Mouse (Mus musculus) cerebellum, adult 11 months (tissue): Measurements from ENCODE around the gene Tmpo.
"Not testable (repeated sequence)": the region's sequence is repeated elsewhere in the genome, so short reads cannot be mapped to it uniquely, and the experiment has no call there.

Source experiments
- DNase-seq: peaks from one replicate; pipeline ENCODE4 v3.0.0; 2022

The Tmpo gene

DNA sequence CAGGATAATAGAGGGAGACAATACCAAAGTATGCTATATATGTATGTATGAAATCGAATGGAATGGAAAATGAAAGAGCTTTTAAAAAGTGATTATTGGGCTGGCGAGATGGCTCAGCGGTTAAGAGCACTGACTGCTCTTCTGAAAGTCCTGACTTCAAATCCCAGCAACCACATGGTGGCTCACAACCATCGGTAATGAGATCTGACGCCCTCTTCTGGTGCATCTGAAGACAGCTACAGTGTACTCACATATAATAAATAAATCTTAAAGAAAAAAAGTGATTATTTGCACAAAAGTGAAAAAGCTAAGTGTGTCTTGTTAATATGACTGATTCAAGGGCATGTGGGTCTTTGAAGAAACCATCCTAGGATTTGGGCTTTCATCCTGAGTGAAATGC is 3.8 kb upstream of the Tmpo start:
- not testable (repeated sequence) for DNase-seq

DNA sequence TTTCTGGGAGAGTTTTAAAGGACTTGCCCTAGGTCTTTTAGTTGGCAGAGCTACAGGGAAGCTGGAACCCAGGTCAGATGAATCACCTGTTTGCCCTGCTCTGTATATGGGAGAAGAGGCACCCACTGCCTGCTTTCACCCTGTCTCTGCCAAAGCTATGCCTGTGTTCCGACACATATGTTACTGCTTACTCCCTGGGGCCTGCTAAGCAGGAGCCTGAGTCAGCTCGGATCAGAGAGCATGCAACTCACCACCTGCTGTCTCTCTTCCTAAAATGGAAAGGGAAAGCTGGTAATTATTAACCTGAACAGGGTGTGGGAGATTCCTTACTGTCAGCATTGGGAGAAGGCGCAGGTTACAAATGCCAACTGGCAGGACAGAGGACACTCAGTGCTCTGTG is 2.2 kb upstream of the Tmpo start:
- DNase-seq = peak; percentile 46

GRCm38 (mm10) chr10:91182291-91182990 is 1.3 kb upstream of the Tmpo start:
- no peak for DNase-seq

- DNase-seq = peak; percentile 100
Measured at GRCm38 (mm10) chr10:91181461-91182288, 560 bp upstream of the Tmpo start.

- no peak for DNase-seq
Measured at GRCm38 (mm10) chr10:91180301-91180700, 814 bp downstream of the Tmpo start.

DNA sequence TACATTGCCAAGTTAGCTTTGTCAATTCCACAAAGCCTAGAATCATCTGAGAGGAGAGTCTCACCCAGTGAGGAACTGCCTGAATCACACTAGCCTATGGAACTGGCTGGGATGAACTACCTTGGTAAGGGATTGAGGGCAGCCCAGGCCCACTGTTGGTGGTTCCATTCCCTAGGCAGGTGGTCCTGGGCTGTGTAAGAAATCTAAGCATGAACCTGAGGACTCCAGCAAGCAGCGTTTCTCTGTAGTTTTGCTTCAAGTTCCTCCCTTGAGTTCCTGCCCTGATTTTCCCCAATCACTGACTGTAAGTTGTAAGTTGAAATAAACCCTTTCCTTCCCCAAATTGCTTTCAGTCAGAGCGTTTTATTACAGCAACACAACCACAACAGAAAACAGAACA is 1.3 kb downstream of the Tmpo start:
- DNase-seq = no peak

- DNase-seq = no peak
Measured at GRCm38 (mm10) chr10:91177201-91177600, 3.9 kb downstream of the Tmpo start.

DNA sequence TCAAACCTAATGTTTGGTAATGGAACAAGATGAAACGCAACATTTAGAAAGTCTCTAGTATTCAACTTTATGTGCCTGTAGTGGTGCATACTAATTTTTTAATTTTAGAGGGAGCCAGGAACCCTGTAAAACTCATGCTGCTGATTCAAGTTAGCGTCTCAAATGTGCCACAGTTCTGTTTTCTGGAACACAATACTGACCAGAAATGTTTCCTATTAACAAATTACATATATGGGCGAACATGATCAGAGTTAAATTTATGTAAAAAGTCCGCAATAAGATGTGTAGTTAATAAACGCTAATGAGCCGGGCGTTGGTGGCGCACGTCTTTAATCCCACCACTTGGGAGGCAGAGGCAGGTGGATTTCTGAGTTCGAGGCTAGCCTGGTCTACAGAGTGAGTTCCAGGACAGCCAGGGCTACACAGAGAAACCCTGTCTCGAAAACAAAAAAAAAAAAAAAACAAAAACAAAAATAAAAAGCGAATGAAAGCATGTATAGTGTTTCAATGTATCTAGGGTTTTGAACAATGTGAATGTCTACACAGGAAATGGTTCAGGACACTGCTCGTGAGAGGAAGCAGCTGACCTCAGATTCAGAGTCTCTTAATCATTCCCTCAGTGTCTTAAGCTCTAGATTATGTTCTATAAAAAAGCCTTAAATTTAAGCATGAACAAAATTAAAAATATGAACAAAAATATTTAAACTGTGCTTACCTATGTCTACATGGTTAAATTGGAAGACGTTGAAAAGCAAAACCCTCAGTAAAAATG is 8.6 kb downstream of the Tmpo start:
- DNase-seq = no peak

GRCm38 (mm10) chr10:91171455-91172328 is 9.4 kb downstream of the Tmpo start:
- DNase-seq = peak; percentile 95

GRCm38 (mm10) chr10:91171041-91171440 is 10.1 kb downstream of the Tmpo start:
- DNase-seq = no peak

GRCm38 (mm10) chr10:91170143-91170941 is 10.8 kb downstream of the Tmpo start:
- DNase-seq = peak; percentile 82

- DNase-seq = no peak
Measured at GRCm38 (mm10) chr10:91169414-91170065, 11.6 kb downstream of the Tmpo start.

DNA sequence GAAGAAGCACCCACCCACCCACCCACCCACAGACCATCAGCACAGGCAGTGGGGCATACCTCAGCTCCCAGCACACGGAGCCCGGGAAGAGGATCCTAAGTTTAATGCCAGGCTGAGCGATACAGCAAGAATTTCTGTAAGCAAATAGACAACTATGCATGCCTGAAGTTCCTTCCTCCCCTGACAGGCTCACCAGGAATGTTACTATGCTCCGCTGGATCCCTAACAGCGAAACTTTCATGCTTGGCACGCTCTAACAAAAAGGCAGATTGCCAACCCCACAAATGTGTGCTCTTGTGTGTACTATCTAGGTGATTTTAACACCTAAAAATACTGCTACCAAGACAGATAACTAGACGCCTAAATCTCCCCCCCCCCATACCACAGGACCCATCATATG is 13.8 kb downstream of the Tmpo start:
- no peak for DNase-seq

DNA sequence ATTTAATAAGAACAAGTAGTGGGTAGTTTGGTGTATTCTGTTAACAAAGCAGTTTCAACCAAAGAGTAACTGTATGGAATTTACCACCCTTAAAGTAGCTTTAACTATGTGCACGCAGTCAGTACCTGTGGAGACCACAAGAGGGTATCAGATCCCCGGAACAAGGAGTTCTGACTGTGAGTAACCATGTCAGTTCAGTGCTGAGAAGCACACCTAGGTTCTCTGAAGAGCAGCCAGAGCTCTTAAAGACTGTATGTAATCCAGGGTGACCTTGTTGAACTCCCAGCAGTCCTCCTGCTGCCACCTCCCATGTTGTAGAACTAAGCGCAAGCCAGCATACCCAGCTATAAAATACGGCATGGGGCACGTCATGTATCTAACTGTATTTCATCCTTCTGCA is 14.2 kb downstream of the Tmpo start:
- no peak for DNase-seq

DNA sequence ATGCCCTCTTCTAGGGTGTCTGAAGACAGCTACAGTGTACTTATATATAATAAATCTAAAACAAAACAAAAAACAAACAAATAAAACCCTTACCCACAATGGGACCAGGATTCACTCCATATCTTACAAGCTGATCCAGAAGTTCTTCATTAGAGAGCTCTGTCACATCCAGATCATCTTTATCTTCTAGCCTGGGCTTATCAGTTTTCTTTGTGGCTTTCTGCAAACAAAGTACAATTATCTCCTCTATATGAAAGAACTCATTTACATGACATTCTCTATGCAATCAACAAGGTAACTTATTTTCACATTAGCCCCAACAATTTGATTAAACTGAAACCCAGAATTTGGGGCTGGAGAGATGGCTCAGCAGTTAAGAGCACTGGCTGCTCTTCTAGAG is 15.3 kb downstream of the Tmpo start:
- DNase-seq = no peak

- no peak for DNase-seq
Measured at GRCm38 (mm10) chr10:91164491-91164890, 16.6 kb downstream of the Tmpo start.

GRCm38 (mm10) chr10:91162511-91163163 is 18.5 kb downstream of the Tmpo start:
- no peak for DNase-seq

GRCm38 (mm10) chr10:91162077-91162476 is 19.0 kb downstream of the Tmpo start:
- DNase-seq = no peak

DNA sequence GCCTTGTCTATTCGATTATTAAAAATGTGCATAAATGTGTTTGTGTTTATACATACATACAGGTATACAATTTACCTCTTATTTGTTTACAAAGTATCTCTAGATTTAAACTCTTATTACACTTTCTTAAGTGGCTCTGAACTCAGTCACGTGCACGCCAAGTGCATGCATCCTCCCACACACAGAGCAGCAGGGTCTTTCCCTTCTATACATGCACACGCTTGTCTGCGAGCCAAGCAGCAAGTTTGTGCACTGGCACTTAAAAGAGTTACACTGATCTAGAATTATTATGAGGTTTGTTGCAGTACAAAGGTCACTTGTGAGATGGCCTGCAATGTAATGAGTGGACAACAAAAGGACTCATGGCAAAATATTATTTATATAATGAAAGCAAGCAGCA is 20.1 kb downstream of the Tmpo start:
- no peak for DNase-seq

GRCm38 (mm10) chr10:91158442-91158841 is 22.7 kb downstream of the Tmpo start:
- DNase-seq = no peak

DNA sequence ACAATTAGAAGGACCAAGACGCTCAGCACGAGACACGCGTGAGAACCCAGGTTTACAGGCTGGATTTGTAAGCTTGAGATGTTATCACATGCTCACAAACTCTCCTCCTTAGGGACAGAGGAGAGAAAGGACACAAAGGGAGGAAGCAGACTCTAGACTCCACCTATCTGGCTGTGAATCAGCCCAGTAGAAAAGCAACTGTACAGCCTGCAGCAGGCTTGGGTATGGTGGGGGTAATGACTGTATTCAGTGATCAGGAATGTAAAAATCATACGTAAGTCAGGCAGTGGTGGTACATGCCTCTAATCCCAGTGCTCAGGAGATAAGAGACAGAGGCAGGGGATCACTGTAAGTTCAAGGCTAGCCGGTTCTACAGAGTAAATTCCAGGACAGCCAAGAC is 24.8 kb downstream of the Tmpo start:
- no peak for DNase-seq
